ENCODE assay signal across 22 mouse cellular contexts in the genomic region with DNA sequence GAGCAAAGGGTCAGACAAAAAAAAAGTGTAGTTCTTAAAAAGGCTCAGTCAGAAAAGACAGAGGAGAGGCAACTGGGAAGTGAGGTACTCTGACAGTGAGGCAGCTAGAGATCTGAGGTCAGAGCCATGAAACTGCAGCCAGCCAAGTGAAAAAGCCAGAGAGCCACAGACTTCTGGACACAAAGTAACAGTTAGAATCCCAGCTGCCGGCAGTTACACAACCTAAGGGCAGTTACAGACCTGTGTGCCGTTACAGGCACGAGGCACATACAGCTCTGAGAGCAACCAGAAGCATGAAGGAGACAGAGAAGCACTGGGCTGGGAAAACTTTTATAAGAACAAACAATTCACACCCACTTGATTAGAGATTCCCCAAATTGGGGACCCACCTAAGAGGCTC.
DNase-seq lines count a peak whose midpoint lies in the region; ATAC-seq and TF ChIP-seq lines count a peak whose summit lies in the region.
"Had no signal": no experiment of that assay in that cellular context is flagged by ENCODE, and none has a peak within 500 bp of the region (broad histone marks: within the 10 kb centered on the region; RNA-seq: fewer than 3 reads in every experiment).

No protein-coding gene starts in this region.

- no peak overlapping the region for H3K4me3 ChIP-seq in gastrocnemius, adult 2 months
- H3K4me3 ChIP-seq in testis, adult 2 months (ENCODE audit: control insufficient read depth, low read depth, low read length), result peak overlapping the region; percentile 77
- H3K4me3 ChIP-seq in kidney, embryonic 15.5 days (replicated peaks), result no peak overlapping the region
- H3K4me3 ChIP-seq: forebrain, embryonic 10.5 days; forebrain, embryonic 13.5 days; heart, adult 2 months; heart, embryonic 10.5 days; heart, embryonic 13.5 days; hindbrain, embryonic 12.5 days; hindbrain, embryonic 15.5 days had no signal

- peak; percentile 38 for DNase-seq in gastrocnemius, adult 2 months
- DNase-seq in gastrocnemius, postnatal 4 days (ENCODE audit: low spot score in 2 of 2), result no peak
- DNase-seq in testis, postnatal 10 days (ENCODE audit: low spot score), result no peak
- peak; percentile 18 for DNase-seq in skeletal muscle tissue, adult 2 months (ENCODE audit: low read depth, low spot score)
- DNase-seq: adrenal gland, adult 8-10 months; adrenal gland, postnatal 36 days; cerebellum, adult 18-20 months; cerebellum, adult 9-10 months; cerebellum, postnatal 14 days; forebrain, postnatal 0 days; heart, adult 2 months; heart, postnatal 14 days had no signal

- H3K4me1 ChIP-seq in testis, adult 2 months (ENCODE audit: control insufficient read depth, insufficient read depth, low read length), result peaks cover 13% of the 10 kb centered on the region
- 0 out of 2 replicates have a peak, but pooled peaks cover under 1% of the 10 kb centered on the region for H3K4me1 ChIP-seq in kidney, embryonic 15.5 days
- H3K4me1 ChIP-seq: forebrain, embryonic 10.5 days; heart, embryonic 10.5 days; heart, embryonic 13.5 days; hindbrain, embryonic 12.5 days had no signal

- TF ChIP-seq CTCF in gastrocnemius, adult 2 months (IDR thresholded peaks at IDR 0.05), result no peak
- no peak for TF ChIP-seq CTCF in testis, adult 2 months (IDR thresholded peaks at IDR 0.05; ENCODE audit: control insufficient read depth, insufficient read depth, insufficient replicate concordance, low read depth, low read length)

- intact Hi-C loops in gastrocnemius, adult 2 months (cut with DNase I), result no loop called here

- no peaks in the 10 kb centered on the region for H3K27me3 ChIP-seq in testis, adult 2 months (ENCODE audit: control insufficient read depth, insufficient read depth, low read length)
- no peaks in the 10 kb centered on the region for H3K27me3 ChIP-seq in kidney, embryonic 15.5 days
- H3K27me3 ChIP-seq: forebrain, embryonic 13.5 days; heart, embryonic 13.5 days; hindbrain, embryonic 12.5 days had no signal

- whole genome bisulfite sequencing in kidney, embryonic 15.5 days, result 42% methylated on average over 3 of the region's 3 CpGs

- H3K36me3 ChIP-seq in testis, adult 2 months (ENCODE audit: control insufficient read depth, insufficient read depth, low read length), result no peaks in the 10 kb centered on the region
- H3K36me3 ChIP-seq in kidney, embryonic 15.5 days, result no peaks in the 10 kb centered on the region
- H3K36me3 ChIP-seq: forebrain, embryonic 10.5 days; heart, embryonic 10.5 days; heart, embryonic 13.5 days; hindbrain, embryonic 12.5 days; hindbrain, embryonic 15.5 days had no signal

- no peak overlapping the region for H3K4me2 ChIP-seq in kidney, embryonic 15.5 days
- H3K4me2 ChIP-seq: forebrain, embryonic 13.5 days; heart, embryonic 13.5 days; hindbrain, embryonic 12.5 days; hindbrain, embryonic 15.5 days had no signal

- TF ChIP-seq POLR2A in testis, adult 2 months (IDR thresholded peaks at IDR 0.05; ENCODE audit: control insufficient read depth, low read depth, low read length), result peak; percentile 73; the same call in 1 of the 2 replicates

- no peaks in the 10 kb centered on the region for H3K9me3 ChIP-seq in kidney, embryonic 15.5 days (replicated peaks)
- H3K9me3 ChIP-seq: forebrain, embryonic 10.5 days; forebrain, embryonic 13.5 days; heart, embryonic 10.5 days; heart, embryonic 13.5 days; hindbrain, embryonic 12.5 days; hindbrain, embryonic 15.5 days had no signal

- no peak for ATAC-seq in kidney, embryonic 15.5 days (replicated peaks; ENCODE audit: low FRiP score)
- ATAC-seq: CD4-positive, CD25-positive, alpha-beta regulatory T cell, adult 4 months; forebrain, embryonic 13.5 days; forebrain, postnatal 0 days; intestine, postnatal 0 days had no signal

- no peak overlapping the region for H3K27ac ChIP-seq in gastrocnemius, adult 2 months
- H3K27ac ChIP-seq in testis, adult 2 months (ENCODE audit: control insufficient read depth, insufficient read depth, low read depth, low read length), result peak overlapping the region; percentile 98
- H3K27ac ChIP-seq in kidney, embryonic 15.5 days, result no peak overlapping the region
- H3K27ac ChIP-seq: forebrain, embryonic 10.5 days; forebrain, embryonic 13.5 days; heart, adult 2 months; heart, embryonic 10.5 days; heart, embryonic 13.5 days; hindbrain, embryonic 12.5 days; hindbrain, embryonic 15.5 days had no signal

- no peak overlapping the region for H3K9ac ChIP-seq in kidney, embryonic 15.5 days
- H3K9ac ChIP-seq: forebrain, embryonic 13.5 days; forebrain, postnatal 0 days; heart, embryonic 13.5 days; hindbrain, embryonic 12.5 days; hindbrain, embryonic 15.5 days had no signal

Comparison
In these comparisons a context has a peak if more than half of its experiments do, and no peak if none do; other contexts are left out.
1. DNase-seq: peak in gastrocnemius, adult 2 months (single experiment) and skeletal muscle tissue, adult 2 months (single experiment); none in gastrocnemius, postnatal 4 days (0 of 2) and testis, postnatal 10 days (single experiment).